Mouse (Mus musculus) cortical plate, adult 2 months (tissue): ENCODE measurements around the gene Eftud2.

Source experiments
- CTCF ChIP-seq: fragments of 200-500 bp; IDR thresholded peaks from 2 replicates; pipeline ENCODE4 v1.5.1; 2011; ENCODE audit warnings: mild to moderate bottlenecking, control low read depth, low read length; ENCODE audit not compliant: insufficient read depth; ENCODE audit errors: extremely low read depth
- POLR2A ChIP-seq: fragments of 200-500 bp; IDR thresholded peaks from 2 replicates; pipeline ENCODE4 v1.6.1; 2011; ENCODE audit warnings: mild to moderate bottlenecking, low read length, control low read depth; ENCODE audit not compliant: insufficient read depth; ENCODE audit errors: extremely low read depth

DNA sequence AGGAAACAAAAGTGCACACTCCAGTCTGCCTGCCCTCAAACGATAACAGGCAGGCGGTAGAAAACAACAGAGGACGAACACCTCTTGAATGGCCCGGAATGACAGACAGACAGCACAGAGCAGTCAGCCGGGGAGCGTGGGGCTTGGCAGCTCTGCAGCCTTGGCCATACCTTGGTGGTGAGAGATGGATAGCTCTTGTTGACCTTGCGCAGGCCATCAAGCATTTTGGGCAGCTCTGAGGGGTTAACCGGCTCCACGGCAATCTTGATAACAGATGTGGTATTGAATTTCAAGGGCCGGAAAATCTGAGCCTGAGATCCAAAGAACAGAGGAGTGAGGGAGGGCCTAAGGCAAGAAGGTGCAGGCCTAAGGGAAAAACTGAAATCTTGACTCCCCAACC is 34.9 kb downstream of the Eftud2 start:
- TF ChIP-seq CTCF (no peak), POLR2A (no peak)
